ENCODE assay signal across 27 mouse cellular contexts in genomic region chr2:50586321-50587050, GRCm38 (mm10).
DNase-seq lines count a peak whose midpoint lies in the region; ATAC-seq and TF ChIP-seq lines count a peak whose summit lies in the region.
"Had no signal": no experiment of that assay in that cellular context is flagged by ENCODE, and none has a peak within 500 bp of the region (broad histone marks: within the 10 kb centered on the region; RNA-seq: fewer than 3 reads in every experiment).

No protein-coding gene starts in this region.

- WGBS in kidney, adult 2 months, result 46% methylated on average over 6 of the region's 6 CpGs
- WGBS in midbrain, postnatal 0 days, result 41% methylated on average over 6 of the region's 6 CpGs
- WGBS in midbrain, embryonic 11.5 days, result 76% methylated on average over 6 of the region's 6 CpGs
- WGBS in embryonic facial prominence, embryonic 10.5 days, result 42% methylated on average over 6 of the region's 6 CpGs

- H3K4me1 ChIP-seq in kidney, adult 2 months (ENCODE audit: control insufficient read depth, insufficient read depth, low read length), result no peaks in the 10 kb centered on the region
- no peaks in the 10 kb centered on the region for H3K4me1 ChIP-seq in midbrain, postnatal 0 days (ENCODE audit: insufficient read depth, low read length)
- H3K4me1 ChIP-seq in midbrain, embryonic 11.5 days (ENCODE audit: control insufficient read depth, insufficient read depth, low read length), result no peaks in the 10 kb centered on the region
- H3K4me1 ChIP-seq in embryonic facial prominence, embryonic 10.5 days, result peaks cover 19% of the 10 kb centered on the region
- H3K4me1 ChIP-seq: heart, embryonic 12.5 days; liver, embryonic 12.5 days had no signal

- ATAC-seq in midbrain, postnatal 0 days (ENCODE audit: low FRiP score), result no peak
- ATAC-seq in midbrain, embryonic 11.5 days (ENCODE audit: low FRiP score), result no peak
- ATAC-seq: forebrain, embryonic 15.5 days; liver, embryonic 12.5 days; liver, postnatal 0 days had no signal

- no peaks in the 10 kb centered on the region for H3K9me3 ChIP-seq in midbrain, postnatal 0 days (ENCODE audit: low read length)
- no peaks in the 10 kb centered on the region for H3K9me3 ChIP-seq in midbrain, embryonic 11.5 days (ENCODE audit: control insufficient read depth, low read length)
- H3K9me3 ChIP-seq in embryonic facial prominence, embryonic 10.5 days, result no peaks in the 10 kb centered on the region
- H3K9me3 ChIP-seq: forebrain, embryonic 15.5 days; heart, embryonic 12.5 days; hindbrain, embryonic 15.5 days; liver, embryonic 12.5 days; neural tube, embryonic 15.5 days had no signal

- no peak overlapping the region for H3K4me3 ChIP-seq in kidney, adult 2 months (ENCODE audit: insufficient read depth, low read depth, low read length)
- H3K4me3 ChIP-seq in midbrain, postnatal 0 days (ENCODE audit: low read depth, low read length), result no peak overlapping the region
- H3K4me3 ChIP-seq in midbrain, embryonic 11.5 days (ENCODE audit: low read depth, low read length), result no peak overlapping the region
- no peak overlapping the region for H3K4me3 ChIP-seq in embryonic facial prominence, embryonic 10.5 days
- H3K4me3 ChIP-seq: forebrain, embryonic 15.5 days; heart, adult 2 months; heart, embryonic 12.5 days; hindbrain, embryonic 15.5 days; limb, embryonic 13.5 days; liver, embryonic 12.5 days; neural tube, embryonic 15.5 days had no signal

- H3K9ac ChIP-seq in midbrain, postnatal 0 days (replicated peaks; ENCODE audit: low read length, poor library complexity, severe bottlenecking), result no peak overlapping the region
- H3K9ac ChIP-seq in midbrain, embryonic 11.5 days (ENCODE audit: low read length), result no peak overlapping the region
- H3K9ac ChIP-seq: forebrain, embryonic 15.5 days; heart, embryonic 12.5 days; hindbrain, embryonic 15.5 days; limb, embryonic 13.5 days; liver, embryonic 12.5 days; liver, postnatal 0 days; neural tube, embryonic 15.5 days had no signal

- no peak overlapping the region for H3K4me2 ChIP-seq in midbrain, postnatal 0 days (ENCODE audit: low read depth, low read length, poor library complexity, severe bottlenecking)
- no peak overlapping the region for H3K4me2 ChIP-seq in midbrain, embryonic 11.5 days
- H3K4me2 ChIP-seq: forebrain, embryonic 15.5 days; heart, embryonic 12.5 days; hindbrain, embryonic 15.5 days; limb, embryonic 13.5 days; liver, embryonic 12.5 days; neural tube, embryonic 15.5 days had no signal

- H3K36me3 ChIP-seq in kidney, adult 2 months (ENCODE audit: control insufficient read depth, insufficient read depth, low read length), result no peaks in the 10 kb centered on the region
- H3K36me3 ChIP-seq in midbrain, postnatal 0 days (ENCODE audit: insufficient read depth, low read length), result no peaks in the 10 kb centered on the region
- no peaks in the 10 kb centered on the region for H3K36me3 ChIP-seq in midbrain, embryonic 11.5 days (ENCODE audit: control insufficient read depth, insufficient read depth, low read length)
- no peaks in the 10 kb centered on the region for H3K36me3 ChIP-seq in embryonic facial prominence, embryonic 10.5 days (replicated peaks)
- H3K36me3 ChIP-seq: forebrain, embryonic 15.5 days; heart, embryonic 12.5 days; hindbrain, embryonic 15.5 days; limb, embryonic 13.5 days; liver, embryonic 12.5 days; neural tube, embryonic 15.5 days had no signal

- TF ChIP-seq CTCF in kidney, adult 2 months (conservative IDR thresholded peaks at IDR 0.05; ENCODE audit: insufficient read depth, insufficient read length, low read depth, low read length), result no peak
- no peak for TF ChIP-seq CTCF in midbrain, postnatal 0 days (IDR thresholded peaks at IDR 0.05)

- H3K27me3 ChIP-seq in kidney, adult 2 months (replicated peaks; ENCODE audit: control insufficient read depth, insufficient read depth, low read length), result no peaks in the 10 kb centered on the region
- H3K27me3 ChIP-seq in midbrain, postnatal 0 days (ENCODE audit: insufficient read depth, low read length), result no peaks in the 10 kb centered on the region
- H3K27me3 ChIP-seq in midbrain, embryonic 11.5 days (ENCODE audit: control insufficient read depth, insufficient read depth, low read length), result no peaks in the 10 kb centered on the region
- H3K27me3 ChIP-seq in embryonic facial prominence, embryonic 10.5 days (replicated peaks; ENCODE audit: low read depth, poor library complexity, severe bottlenecking), result no peaks in the 10 kb centered on the region
- H3K27me3 ChIP-seq: CH12.LX; forebrain, embryonic 15.5 days; heart, embryonic 12.5 days; hindbrain, embryonic 15.5 days; limb, embryonic 13.5 days; liver, embryonic 12.5 days; neural tube, embryonic 15.5 days had no signal

- no peak for TF ChIP-seq POLR2A in kidney, adult 2 months (IDR thresholded peaks at IDR 0.05; ENCODE audit: low read depth, low read length)

- peak; percentile 14 for DNase-seq in kidney, adult 2 months
- no peak for DNase-seq in kidney, adult 11 months
- peak; percentile 37 for DNase-seq in midbrain, postnatal 0 days (ENCODE audit: low spot score)
- DNase-seq in midbrain, embryonic 11.5 days (ENCODE audit: low spot score, missing footprints), result no peak
- DNase-seq in embryonic facial prominence, embryonic 10.5 days (ENCODE audit: low spot score), result peak; percentile 27
- DNase-seq in spleen, postnatal 14 days (ENCODE audit: low spot score in 2 of 2), result no peak
- no peak for DNase-seq in testis, postnatal 10 days (ENCODE audit: low spot score)
- DNase-seq: adrenal gland, postnatal 10 days; cerebellum, adult 11 months; cerebellum, adult 9-10 months; cerebellum, postnatal 36 days; heart, adult 2 months; kidney, postnatal 14 days; liver, postnatal 0 days; right cerebral cortex, adult 18-20 months; spleen, adult 18-20 months; thymus, adult 2 months; thymus, postnatal 4 days had no signal

- H3K27ac ChIP-seq in kidney, adult 2 months (ENCODE audit: insufficient read depth, low read depth, low read length), result no peak overlapping the region
- H3K27ac ChIP-seq in midbrain, postnatal 0 days (ENCODE audit: low read depth, low read length), result no peak overlapping the region
- no peak overlapping the region for H3K27ac ChIP-seq in midbrain, embryonic 11.5 days (ENCODE audit: low read depth, low read length)
- no peak overlapping the region for H3K27ac ChIP-seq in embryonic facial prominence, embryonic 10.5 days (replicated peaks)
- H3K27ac ChIP-seq: forebrain, embryonic 15.5 days; heart, adult 2 months; hindbrain, embryonic 15.5 days; limb, embryonic 13.5 days; liver, embryonic 12.5 days; macrophage; neural tube, embryonic 15.5 days; stomach, postnatal 0 days had no signal

Comparison
In these comparisons a context has a peak if more than half of its experiments do, and no peak if none do; other contexts are left out.
1. DNase-seq: peak in kidney, adult 2 months (single experiment), midbrain, postnatal 0 days (single experiment) and embryonic facial prominence, embryonic 10.5 days (single experiment); none in kidney, adult 11 months (single experiment), midbrain, embryonic 11.5 days (single experiment), spleen, postnatal 14 days (0 of 2) and testis, postnatal 10 days (single experiment).